Mouse (Mus musculus) bone marrow macrophage, adult 2 months (primary cell): ENCODE data around the gene Nmnat3.

Experiments
- CTCF ChIP-seq: IDR thresholded peaks from 2 replicates; pipeline ENCODE4 v1.5.1; 2012; ENCODE audit warnings: low read depth, mild to moderate bottlenecking, low read length, moderate library complexity
- POLR2A ChIP-seq: IDR thresholded peaks from 2 replicates; pipeline ENCODE4 v1.6.1; 2012; ENCODE audit warnings: mild to moderate bottlenecking, low read depth, low read length, borderline replicate concordance

- TF ChIP-seq CTCF (no peak), POLR2A (no peak)
Observed at GRCm38 (mm10) chr9:98300582-98300981, 13.3 kb downstream of the Nmnat3 start.
